Mouse (Mus musculus) CH12.LX (cell line): ENCODE measurements around the gene Nod2. TPM values are rescaled to one million over a fixed set of nuclear protein-coding genes. Genes with fewer than 3 reads are reported as not detected.

Source experiments
- DNase-seq: peaks from one replicate; pipeline ENCODE4 v3.0.0-alpha.2; 2013; ENCODE audit errors: extremely low read depth
- H3K27ac ChIP-seq: 2 replicates; pipeline ENCODE4 v1.5.1; 2012; ENCODE audit warnings: low read depth, mild to moderate bottlenecking, control low read depth, moderate library complexity; ENCODE audit not compliant: insufficient read depth
- H3K27me3 ChIP-seq: replicated peaks from 2 replicates; pipeline ENCODE3; 2012; ENCODE audit warnings: inconsistent platforms
- H3K36me3 ChIP-seq, 2 experiments: replicated peaks in 1 of 2; 2 replicates each; pipeline versions ENCODE3 to v1.6.1; 2012; ENCODE audit warnings: inconsistent platforms in 1 of 2, low read length in 1 of 2, mild to moderate bottlenecking in 1 of 2, mixed read lengths in 1 of 2, moderate library complexity in 1 of 2; ENCODE audit not compliant: control insufficient read depth in 1 of 2, insufficient read depth in 1 of 2
- H3K4me1 ChIP-seq, 2 experiments: 2 replicates each; pipeline ENCODE4 v1.6.1; 2012; ENCODE audit warnings: inconsistent platforms in 1 of 2, moderate library complexity in 1 of 2; ENCODE audit not compliant: insufficient read depth in 2 of 2, control insufficient read depth in 1 of 2
- H3K4me2 ChIP-seq: 2 replicates; pipeline ENCODE4 v1.6.1; 2012; ENCODE audit warnings: low read depth, mild to moderate bottlenecking, control low read depth; ENCODE audit not compliant: poor library complexity, insufficient read depth, severe bottlenecking
- H3K4me3 ChIP-seq, 3 experiments: fragments of 150-350 bp in 1 of 3; sonication (generic) in 1 of 3; replicated peaks in 1 of 3; 2 replicates each; pipeline versions ENCODE3 to v1.5.1; 2011 to 2012; ENCODE audit warnings: low read depth in 2 of 3, low read length in 2 of 3, mild to moderate bottlenecking in 2 of 3, moderate library complexity in 2 of 3, control low read depth in 1 of 3, improper control_type of control experiment in 1 of 3, inconsistent platforms in 1 of 3, mixed read lengths in 1 of 3; ENCODE audit not compliant: poor library complexity in 1 of 3
- H3K79me2 ChIP-seq: replicated peaks from 2 replicates; pipeline ENCODE4 v1.6.1; 2012; ENCODE audit warnings: mild to moderate bottlenecking, moderate library complexity; ENCODE audit not compliant: control insufficient read depth, poor library complexity, insufficient read depth, severe bottlenecking; ENCODE audit errors: extremely low read depth
- H3K9ac ChIP-seq: 2 replicates; pipeline ENCODE4 v1.6.1; 2012; ENCODE audit warnings: low read depth, mild to moderate bottlenecking, control low read depth, moderate library complexity; ENCODE audit not compliant: insufficient read depth
- H3K9me3 ChIP-seq: replicated peaks from 2 replicates; pipeline ENCODE3; 2012; ENCODE audit warnings: low read length, inconsistent platforms, mixed read lengths
- BHLHE40 ChIP-seq: IDR thresholded peaks from 2 replicates; pipeline ENCODE4 v1.6.1; 2011; ENCODE audit warnings: mild to moderate bottlenecking, low read depth, low read length, improper control_type of control experiment
- CHD1 ChIP-seq: IDR thresholded peaks from 2 replicates; pipeline ENCODE4 v1.6.1; 2012; ENCODE audit warnings: low read depth, low read length, improper control_type of control experiment, inconsistent platforms
- E2F4 ChIP-seq: IDR thresholded peaks from 2 replicates; pipeline ENCODE4 v1.6.1; 2011; ENCODE audit warnings: low read depth, low read length, improper control_type of control experiment; ENCODE audit not compliant: insufficient replicate concordance
- HCFC1 ChIP-seq: IDR thresholded peaks from 2 replicates; pipeline ENCODE4 v1.6.1; 2012; ENCODE audit warnings: low read depth, mild to moderate bottlenecking, inconsistent platforms, low read length, improper control_type of control experiment
- JUN ChIP-seq: IDR thresholded peaks from 2 replicates; pipeline ENCODE4 v1.6.1; 2011; ENCODE audit warnings: low read depth, mild to moderate bottlenecking, low read length, improper control_type of control experiment, moderate library complexity; ENCODE audit not compliant: insufficient read depth
- JUND ChIP-seq: conservative IDR thresholded peaks from 2 replicates; pipeline ENCODE4 v1.6.1; 2011; ENCODE audit warnings: low read depth, low read length, improper control_type of control experiment
- KAT2A ChIP-seq: IDR thresholded peaks from 2 replicates; pipeline ENCODE4 v1.6.1; 2012; ENCODE audit warnings: low read length, improper control_type of control experiment, inconsistent platforms; ENCODE audit not compliant: insufficient replicate concordance
- MAZ ChIP-seq: IDR thresholded peaks from 2 replicates; pipeline ENCODE4 v1.6.1; 2012; ENCODE audit warnings: low read depth, mild to moderate bottlenecking, inconsistent platforms, low read length, improper control_type of control experiment, moderate library complexity
- MEF2A ChIP-seq: IDR thresholded peaks from 2 replicates; pipeline ENCODE4 v1.6.1; 2014; ENCODE audit warnings: low read depth, mild to moderate bottlenecking, inconsistent platforms, low read length, improper control_type of control experiment, borderline replicate concordance
- MXI1 ChIP-seq: IDR thresholded peaks from 2 replicates; pipeline ENCODE4 v1.6.1; 2011; ENCODE audit warnings: mild to moderate bottlenecking, low read depth, low read length, improper control_type of control experiment
- NELFE ChIP-seq: IDR thresholded peaks from 2 replicates; pipeline ENCODE4 v1.6.1; 2011; ENCODE audit warnings: low read depth, low read length, improper control_type of control experiment
- NRF1 ChIP-seq: IDR thresholded peaks from 2 replicates; pipeline ENCODE4 v1.6.1; 2014; ENCODE audit warnings: low read depth, mild to moderate bottlenecking, inconsistent platforms, low read length, improper control_type of control experiment, moderate library complexity
- POLR2A ChIP-seq: IDR thresholded peaks from 2 replicates; pipeline ENCODE4 v1.6.1; 2011; ENCODE audit warnings: low read depth, mild to moderate bottlenecking, improper control_type of control experiment, low read length
- POLR2AphosphoS2 ChIP-seq: IDR thresholded peaks from 2 replicates; pipeline ENCODE4 v1.6.1; 2011; ENCODE audit warnings: low read depth, low read length, improper control_type of control experiment
- RAD21 ChIP-seq: IDR thresholded peaks from 2 replicates; pipeline ENCODE4 v1.6.1; 2011; ENCODE audit warnings: low read depth, mild to moderate bottlenecking, low read length, improper control_type of control experiment, moderate library complexity
- RCOR1 ChIP-seq: conservative IDR thresholded peaks from 2 replicates; pipeline ENCODE4 v1.6.1; 2012; ENCODE audit warnings: low read depth, mild to moderate bottlenecking, inconsistent platforms, low read length, improper control_type of control experiment
- SMC3 ChIP-seq: IDR thresholded peaks from 2 replicates; pipeline ENCODE4 v1.6.1; 2011; ENCODE audit warnings: low read depth, low read length, improper control_type of control experiment
- TBP ChIP-seq: conservative IDR thresholded peaks from 2 replicates; pipeline ENCODE4 v1.6.1; 2011; ENCODE audit warnings: low read depth, low read length, improper control_type of control experiment
- TCF12 ChIP-seq: IDR thresholded peaks from 2 replicates; pipeline ENCODE4 v1.6.1; 2014; ENCODE audit warnings: low read depth, mild to moderate bottlenecking, inconsistent platforms, low read length, improper control_type of control experiment
- UBTF ChIP-seq: IDR thresholded peaks from 2 replicates; pipeline ENCODE4 v1.6.1; 2012; ENCODE audit warnings: low read depth, mild to moderate bottlenecking, inconsistent platforms, low read length, improper control_type of control experiment, moderate library complexity
- USF1 ChIP-seq: IDR thresholded peaks from 2 replicates; pipeline ENCODE4 v1.6.1; 2014; ENCODE audit warnings: low read depth, mild to moderate bottlenecking, inconsistent platforms, low read length, improper control_type of control experiment
- USF2 ChIP-seq: conservative IDR thresholded peaks from 2 replicates; pipeline ENCODE4 v1.6.1; 2011; ENCODE audit warnings: low read depth, low read length, improper control_type of control experiment
- ZC3H11A ChIP-seq: IDR thresholded peaks from 2 replicates; pipeline ENCODE4 v1.6.1; 2012; ENCODE audit warnings: low read depth, mild to moderate bottlenecking, inconsistent platforms, low read length, improper control_type of control experiment
- ZMIZ1 ChIP-seq: IDR thresholded peaks from 2 replicates; pipeline ENCODE4 v1.6.1; 2012; ENCODE audit warnings: low read depth, mild to moderate bottlenecking, inconsistent platforms, low read length, improper control_type of control experiment
- ZNF384 ChIP-seq: IDR thresholded peaks from 2 replicates; pipeline ENCODE4 v1.6.1; 2012; ENCODE audit warnings: low read depth, low read length, improper control_type of control experiment, inconsistent platforms
- dilution Hi-C: fragments of 300-500 bp; cut with MboI; formaldehyde crosslinking; loops from 2 replicates; pipeline ENCODE4 v1.14.3; 2020; ENCODE audit warnings: low sequenced_read_pairs; ENCODE audit not compliant: extremely low pct_unique_long_range_greater_than_20kb, extremely low pct_ligation_motif_present
- in situ Hi-C: fragments of 300-500 bp; cut with MboI; formaldehyde crosslinking; loops from 3 replicates; pipeline ENCODE4 v1.14.3; 2019; ENCODE audit warnings: low sequenced_read_pairs, low pct_ligation_motif_present, low pct_unique_long_range_greater_than_20kb, mixed read lengths
- polyA plus RNA-seq: library from polyadenylated mRNA; unstranded; fragments of >175 nt; gene quantifications from 2 replicates; pipeline ENCODE4 v1.2.1, GENCODE M21; 2012; ENCODE audit warnings: low read depth; ENCODE audit not compliant: insufficient read length
- total RNA-seq, 2 experiments: library from RNA; depleted of rRNA; stranded (reverse); fragments of 300-350 nt in 1 of 2; fragments of >200 nt in 1 of 2; gene quantifications; 2 replicates each; pipeline ENCODE4 v1.2.3; 2012 to 2014

Nod2 gene
- total and polyA plus RNA-seq, 3 experiments: 4.3 to 10.9 (median 7.5) TPM

DNA sequence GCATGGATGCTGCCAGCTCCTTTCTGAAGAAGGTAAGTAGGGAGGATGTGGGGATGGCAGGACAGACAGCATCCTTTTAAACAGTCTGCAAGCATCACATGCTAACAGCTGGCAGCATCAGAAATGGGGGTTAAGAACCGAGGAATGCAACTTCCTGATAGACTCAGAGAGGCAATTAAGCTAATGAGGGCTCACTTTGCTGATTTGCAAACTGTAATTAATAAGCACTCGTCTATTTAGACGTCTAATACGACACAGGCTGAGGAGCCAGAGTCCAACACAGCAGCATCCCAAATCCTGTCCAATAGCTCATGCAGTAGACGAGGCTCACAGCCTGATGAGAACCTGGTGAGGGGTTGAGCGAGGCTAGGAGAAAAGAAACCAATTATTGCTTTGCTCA, 36.8 kb upstream of the Nod2 start:
- TF ChIP-seq RAD21 (no peak), SMC3 (no peak), MXI1 (no peak), KAT2A (no peak), USF2 (no peak), ZC3H11A (no peak), JUND (no peak), E2F4 (no peak), ZMIZ1 (no peak), TCF12 (no peak), USF1 (no peak), POLR2AphosphoS2 (no peak), NELFE (no peak)
- TF ChIP-seq, all 38 proteins: peak for 0
- Histone ChIP-seq H3K79me2 (no peaks in the 10 kb centered on the region), H3K27me3 (no peaks in the 10 kb centered on the region), H3K9ac (no peak overlapping the region), H3K36me3 (no peaks in the 10 kb centered on the region), H3K9me3 (no peaks in the 10 kb centered on the region), H3K4me3 (no peak overlapping the region), H3K4me1 (peaks cover 2 to 23% of the 10 kb centered on the region in 2 experiments; a peak in 2 of 4 replicates), H3K27ac (no peak overlapping the region), H3K4me2 (no peak overlapping the region)
- in situ Hi-C loops: loop anchor here (5.0 to 25.0 kb wide), 2 partner anchors 78 to 348 kb away; partner anchors contain the start of gene Adcy7
- dilution Hi-C loops: no loop called here
- DNase-seq: no peak

- dilution Hi-C loops: no loop called here
- Histone ChIP-seq H3K27ac (no peak overlapping the region), H3K4me1 (peaks cover 4 to 10% of the 10 kb centered on the region in 2 experiments; a peak in 3 of 4 replicates)
- in situ Hi-C loops: loop anchor here (5.0 to 25.0 kb wide), 2 partner anchors 83 to 353 kb away; partner anchors contain the start of gene Adcy7
- TF ChIP-seq MEF2A (no peak), TBP (no peak), RCOR1 (no peak), JUN (no peak), MAZ (no peak), JUND (no peak), ZNF384 (no peak), BHLHE40 (no peak), NELFE (no peak), NRF1 (no peak), ZMIZ1 (no peak), POLR2AphosphoS2 (no peak), POLR2A (no peak), HCFC1 (no peak), USF1 (no peak), KAT2A (no peak), ZC3H11A (no peak), CHD1 (no peak), UBTF (no peak)
- TF ChIP-seq, all 38 proteins: peak for 0
- H3K4me2 ChIP-seq: no peak overlapping the region
- no peaks in the 10 kb centered on the region for H3K9me3 ChIP-seq
- no peak overlapping the region for H3K9ac ChIP-seq
- DNase-seq: no peak
- no peaks in the 10 kb centered on the region for H3K79me2 ChIP-seq
- H3K27me3 ChIP-seq: no peaks in the 10 kb centered on the region
- H3K36me3 ChIP-seq: no peaks in the 10 kb centered on the region
- H3K4me3 ChIP-seq: no peak overlapping the region
These were observed 32.1 kb upstream of the Nod2 start for GRCm38 (mm10) chr8:88614981-88615380.
